Mouse (Mus musculus): ENCODE measurements around the gene Cadps. TPM values are rescaled to one million over a fixed set of nuclear protein-coding genes. Genes with fewer than 3 reads are reported as not detected.

The Cadps gene
- polyA plus RNA-seq, 1 experiment from 2014 or later: 0.23 TPM

- H3K4me1 ChIP-seq: peaks cover 5% of the 10 kb centered on the region; the same call in 1 of the 2 replicates
- no peak overlapping the region for H3K4me3 ChIP-seq
- H3K27me3 ChIP-seq (ENCODE audit: low read depth, poor library complexity, severe bottlenecking): peaks cover 77% of the 10 kb centered on the region
- no peaks in the 10 kb centered on the region for H3K9me3 ChIP-seq (replicated peaks)
- no peaks in the 10 kb centered on the region for H3K36me3 ChIP-seq
- 44% methylated on average over 7 of the region's 7 CpGs for WGBS
- no peak for DNase-seq (ENCODE audit: low spot score)
- no peak overlapping the region for H3K27ac ChIP-seq
Observed at GRCm38 (mm10) chr14:12334925-12335324, 488.0 kb downstream of the Cadps start.

- Histone ChIP-seq H3K27ac (no peak overlapping the region), H3K27me3 (ENCODE audit: low read depth, poor library complexity, severe bottlenecking) (peaks cover 64% of the 10 kb centered on the region), H3K4me1 (peaks cover 5% of the 10 kb centered on the region; the same call in 1 of the 2 replicates), H3K4me3 (no peak overlapping the region), H3K9me3 (replicated peaks) (no peaks in the 10 kb centered on the region), H3K36me3 (no peaks in the 10 kb centered on the region)
- 78% methylated on average over 7 of the region's 7 CpGs for WGBS
- DNase-seq (ENCODE audit: low spot score): no peak
Observed at GRCm38 (mm10) chr14:12333622-12334021, 489.3 kb downstream of the Cadps start.

Data from limb, embryonic 10.5 days (tissue).